Mouse (Mus musculus) Muller cell, postnatal 12 days (primary cell): ENCODE measurements around the gene Spock1.

Experiments
- DNase-seq: peaks from one replicate; pipeline ENCODE4 v3.0.0-alpha.2; 2015; ENCODE audit errors: inconsistent ontology term

Gene Spock1

DNA sequence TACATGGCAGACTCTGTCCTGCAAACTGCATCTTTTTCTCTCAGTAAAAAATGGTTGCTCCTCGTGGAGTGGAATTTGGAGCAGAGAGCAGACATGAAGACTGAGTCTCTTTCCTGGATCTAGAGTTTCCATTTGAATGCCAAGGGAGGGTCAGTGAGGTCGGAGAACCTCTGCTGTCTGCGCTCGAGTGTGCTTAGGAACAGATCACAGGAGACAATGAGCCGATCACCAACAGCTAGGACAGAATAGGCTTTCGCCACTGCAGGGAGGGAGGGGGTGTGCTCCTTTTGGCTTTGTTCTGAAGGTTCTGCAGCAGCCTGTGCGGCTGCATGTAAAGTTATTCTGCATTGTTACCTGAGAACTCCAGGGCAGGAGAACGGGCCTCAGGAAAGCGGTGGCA, 49.6 kb downstream of the Spock1 start:
- no peak for DNase-seq

DNA sequence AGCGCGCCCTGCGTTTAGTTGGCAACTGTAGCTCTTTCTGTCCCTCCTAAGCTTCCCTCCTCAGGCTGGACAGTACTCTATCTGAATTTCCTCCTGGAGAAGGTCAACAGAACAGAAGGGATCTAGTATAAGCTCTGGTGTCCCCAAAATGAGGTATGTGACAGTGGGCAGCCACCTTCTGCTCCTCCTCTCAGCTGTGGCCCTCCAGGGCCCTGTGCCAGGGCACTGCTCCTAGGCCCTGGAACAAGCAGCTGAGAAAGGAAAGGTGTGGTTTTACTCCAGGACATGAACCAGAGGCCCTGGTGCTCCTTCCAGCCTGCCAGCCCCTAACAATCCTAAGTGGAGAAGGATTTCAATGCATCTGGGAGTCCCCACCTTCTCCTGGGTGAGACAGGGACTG, 51.1 kb downstream of the Spock1 start:
- DNase-seq, result no peak

DNA sequence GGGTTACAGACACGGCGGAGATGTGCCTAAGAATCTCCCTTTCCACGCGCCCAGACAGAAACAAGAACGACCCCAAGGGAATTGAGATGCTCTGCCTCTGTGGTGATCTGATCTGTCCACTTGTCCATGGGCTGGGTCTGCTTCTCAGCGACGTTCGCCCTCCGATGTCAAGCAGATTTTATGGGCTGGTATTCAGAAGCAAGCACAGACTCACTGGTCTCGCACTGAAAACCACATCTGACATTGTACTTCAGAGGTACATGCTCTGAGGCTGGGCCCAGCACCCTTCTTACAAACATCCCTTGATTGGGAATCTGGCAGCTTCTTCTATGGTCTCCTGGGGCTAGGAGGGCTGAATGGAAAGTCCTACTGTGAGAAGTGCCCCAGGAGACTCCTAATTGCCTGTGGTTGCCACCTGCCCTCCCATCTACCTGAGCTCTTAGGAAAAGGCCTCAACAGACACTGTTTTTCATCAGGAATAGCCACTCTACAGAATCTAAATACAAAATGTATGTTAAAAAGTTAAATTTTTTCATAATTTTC, 51.8 kb downstream of the Spock1 start:
- no peak for DNase-seq

GRCm38 (mm10) chr13:57855766-57856165, 52.4 kb downstream of the Spock1 start:
- no peak for DNase-seq

DNA sequence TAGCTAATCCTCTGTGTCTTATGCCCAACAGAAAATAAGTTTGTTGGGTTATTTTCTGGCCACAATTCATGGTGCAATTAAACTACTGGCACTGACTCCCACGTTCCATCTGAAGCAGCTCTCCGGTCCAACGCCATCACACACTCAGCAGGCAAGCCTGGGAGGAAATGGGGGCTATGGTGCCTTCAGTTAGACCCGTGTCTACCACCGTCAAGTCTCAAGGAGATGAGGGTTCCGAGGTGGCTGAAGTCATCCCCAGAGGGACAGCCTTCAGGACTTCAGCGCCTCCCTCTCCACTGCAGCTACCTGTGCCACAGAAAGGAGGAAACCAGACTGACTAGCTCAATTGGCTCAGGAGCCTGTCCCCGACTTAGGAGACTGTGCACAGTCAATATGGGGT, 53.7 kb downstream of the Spock1 start:
- DNase-seq, result no peak

- DNase-seq, result no peak
These were observed 54.5 kb downstream of the Spock1 start for GRCm38 (mm10) chr13:57853621-57854020.

DNA sequence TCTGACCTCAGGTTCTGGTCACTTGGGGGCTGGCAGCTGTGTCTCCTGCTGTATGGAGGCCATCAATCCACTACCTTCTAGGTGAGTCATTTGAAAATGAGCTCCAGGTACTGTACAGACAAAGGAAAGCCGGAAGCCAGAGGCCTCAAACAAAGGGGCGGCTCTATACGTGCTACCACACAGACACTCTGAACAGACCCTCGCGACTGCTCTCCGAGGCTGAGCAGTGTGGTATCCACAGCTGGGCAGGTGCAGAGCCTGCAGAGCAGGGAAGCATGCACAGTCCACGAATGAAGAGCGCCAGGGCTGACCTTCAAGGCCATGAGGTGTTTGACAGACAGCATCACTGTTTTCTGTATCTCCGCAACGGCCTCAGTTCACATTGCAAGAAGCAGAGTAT, 55.0 kb downstream of the Spock1 start:
- DNase-seq, result no peak

DNA sequence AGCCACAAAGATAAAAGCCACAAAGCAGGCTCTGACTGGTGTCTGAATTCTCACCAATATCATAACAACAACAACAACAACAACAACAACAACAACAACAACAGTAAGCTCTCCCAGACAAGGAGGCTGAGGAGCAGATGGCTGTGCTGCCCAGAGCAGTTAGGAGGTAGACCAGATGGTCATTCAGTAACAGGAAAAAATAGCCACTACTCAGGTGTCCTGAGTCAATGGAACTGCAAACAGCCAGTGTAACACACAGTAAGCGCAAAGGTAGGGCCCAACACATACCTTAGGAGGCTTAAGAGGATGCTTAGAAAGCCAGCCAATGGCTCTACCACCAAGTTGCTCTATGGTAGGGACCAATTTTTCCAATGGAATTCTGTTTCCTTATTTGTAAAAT, 59.2 kb downstream of the Spock1 start:
- DNase-seq, result no peak

GRCm38 (mm10) chr13:57847101-57847500, 61.0 kb downstream of the Spock1 start:
- no peak for DNase-seq

DNA sequence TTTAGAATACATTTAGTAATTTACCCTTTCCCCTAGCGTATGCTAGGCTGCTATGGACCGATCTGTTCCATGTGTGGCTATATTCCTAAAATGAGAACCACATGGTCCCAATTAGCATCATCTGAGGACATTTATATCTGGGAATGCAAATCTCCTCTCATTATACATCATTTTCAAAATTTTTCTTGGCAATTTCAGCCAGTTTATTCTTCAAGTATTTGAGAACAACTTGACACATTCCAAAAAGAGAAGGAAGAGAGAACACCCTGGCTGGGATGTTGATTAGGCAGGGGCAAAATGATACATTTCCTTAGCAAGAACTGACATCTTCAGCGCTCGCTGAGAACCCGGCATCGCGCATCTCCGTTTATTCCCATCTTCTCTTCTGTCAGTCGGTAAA, 61.7 kb downstream of the Spock1 start:
- no peak for DNase-seq

DNA sequence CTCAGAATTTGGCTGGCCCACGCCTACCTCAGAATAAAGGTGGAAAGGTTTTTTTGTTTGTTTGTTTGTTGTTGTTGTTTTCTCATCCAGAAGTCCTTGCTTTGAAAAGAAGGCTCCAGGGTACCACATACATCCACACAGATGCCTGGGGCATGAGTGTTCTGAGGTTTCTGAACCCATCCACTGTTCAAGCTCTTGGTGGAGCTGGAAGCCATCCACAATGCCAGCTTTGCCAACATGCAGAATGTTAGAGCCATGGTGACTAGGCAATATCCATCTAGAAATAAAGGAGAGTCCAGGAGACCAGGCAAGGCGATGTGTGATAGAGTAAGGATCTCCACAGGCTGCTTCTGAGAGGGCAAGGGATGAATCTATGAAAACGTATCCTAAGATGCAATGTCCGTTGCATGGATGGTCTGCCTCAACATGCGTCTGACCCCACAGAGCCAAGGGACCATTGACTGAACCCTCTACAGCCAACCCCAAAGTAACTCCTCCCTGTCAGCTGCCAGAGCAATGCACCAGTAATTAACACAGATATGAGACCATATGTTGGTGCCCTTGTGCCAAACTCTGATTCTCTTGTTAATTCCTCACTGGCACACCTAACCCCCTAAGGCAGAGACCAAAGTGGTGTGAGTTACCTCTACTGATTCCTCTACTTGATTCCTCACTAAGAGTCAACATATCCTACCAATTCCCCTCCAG, 66.8 kb downstream of the Spock1 start:
- DNase-seq, result no peak

- DNase-seq, result no peak
These were observed 70.3 kb downstream of the Spock1 start for GRCm38 (mm10) chr13:57837691-57838437.

GRCm38 (mm10) chr13:57831374-57832163, 76.6 kb downstream of the Spock1 start:
- DNase-seq, result no peak

GRCm38 (mm10) chr13:57830896-57831295, 77.2 kb downstream of the Spock1 start:
- DNase-seq, result no peak

DNA sequence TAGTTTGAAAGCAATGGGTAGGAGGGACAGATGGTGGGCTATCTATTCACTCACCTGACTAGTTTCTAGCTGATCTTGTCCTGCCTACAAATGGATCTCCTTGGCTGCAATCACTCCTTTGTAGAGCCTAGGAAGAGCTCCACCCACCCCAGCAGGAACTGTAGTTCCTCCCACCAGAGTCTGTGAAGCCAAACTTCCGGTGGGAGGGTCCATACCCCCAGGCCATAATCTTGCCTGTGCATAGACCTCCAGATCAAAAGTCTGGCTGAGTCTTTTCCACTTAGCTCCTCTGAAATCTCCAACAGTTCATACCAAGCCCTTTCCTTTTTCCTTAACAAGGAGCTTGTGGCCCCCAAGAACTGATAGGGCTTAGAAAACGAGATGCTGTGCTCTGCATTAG, 78.0 kb downstream of the Spock1 start:
- no peak for DNase-seq

DNA sequence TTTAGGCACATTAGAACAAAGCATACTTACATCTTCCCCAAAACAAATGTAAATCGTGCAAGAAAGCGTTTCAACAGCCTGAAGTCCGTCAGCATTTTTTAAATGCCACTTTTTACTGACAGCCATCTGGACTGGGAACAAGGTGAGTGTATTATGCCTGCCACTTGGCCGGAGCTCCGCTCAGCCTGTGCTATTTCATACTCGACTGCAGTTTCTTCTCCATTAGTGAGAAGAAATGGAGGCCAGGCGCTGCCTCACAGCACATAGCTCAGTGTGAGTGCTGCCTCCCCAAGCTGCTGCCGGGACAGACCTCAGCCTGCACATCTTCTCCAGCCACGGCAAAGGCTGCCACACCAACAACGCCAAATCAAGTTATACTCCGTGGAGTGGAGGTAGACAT, 91.9 kb downstream of the Spock1 start:
- DNase-seq, result no peak

- no peak for DNase-seq
These were observed 95.5 kb downstream of the Spock1 start for GRCm38 (mm10) chr13:57812643-57813042.

DNA sequence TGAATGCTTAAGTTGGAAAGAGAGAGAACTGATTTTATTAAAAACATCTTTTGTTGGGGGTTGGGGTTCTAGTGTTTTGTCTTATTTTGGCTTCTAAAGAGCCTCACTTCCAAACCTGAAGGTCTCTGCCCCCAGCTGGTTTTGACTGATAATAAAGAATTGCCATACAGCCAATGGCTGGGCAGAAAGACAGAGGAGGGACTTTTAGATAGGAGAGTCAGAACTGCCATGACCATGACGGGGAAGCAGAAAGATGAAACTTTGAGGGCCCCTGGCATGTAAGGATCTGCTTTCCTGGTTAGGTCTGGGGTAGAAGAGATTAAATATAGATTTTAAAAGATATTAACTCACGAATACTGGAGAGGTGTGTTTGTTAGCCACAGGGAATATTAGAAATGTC, 96.9 kb downstream of the Spock1 start:
- no peak for DNase-seq

GRCm38 (mm10) chr13:57810816-57811215, 97.3 kb downstream of the Spock1 start:
- DNase-seq, result no peak

- no peak for DNase-seq
These were observed 98.0 kb downstream of the Spock1 start for GRCm38 (mm10) chr13:57810083-57810482.

GRCm38 (mm10) chr13:57809603-57810002, 98.5 kb downstream of the Spock1 start:
- no peak for DNase-seq

GRCm38 (mm10) chr13:57806816-57807215, 101.3 kb downstream of the Spock1 start:
- DNase-seq, result no peak
